Mouse (Mus musculus) spleen, adult 2 months (tissue): Measurements from ENCODE around the gene Rcor1.

Source experiments
- CTCF ChIP-seq: fragments of 200-500 bp; IDR thresholded peaks from 2 replicates; pipeline ENCODE4 v1.5.1; 2011; ENCODE audit warnings: mild to moderate bottlenecking, inconsistent platforms; ENCODE audit not compliant: insufficient read depth, insufficient read length, insufficient replicate concordance; ENCODE audit errors: extremely low read depth
- POLR2A ChIP-seq: fragments of 200-500 bp; IDR thresholded peaks from 2 replicates; pipeline ENCODE4 v1.6.1; 2011; ENCODE audit warnings: low read depth, low read length, inconsistent platforms

DNA sequence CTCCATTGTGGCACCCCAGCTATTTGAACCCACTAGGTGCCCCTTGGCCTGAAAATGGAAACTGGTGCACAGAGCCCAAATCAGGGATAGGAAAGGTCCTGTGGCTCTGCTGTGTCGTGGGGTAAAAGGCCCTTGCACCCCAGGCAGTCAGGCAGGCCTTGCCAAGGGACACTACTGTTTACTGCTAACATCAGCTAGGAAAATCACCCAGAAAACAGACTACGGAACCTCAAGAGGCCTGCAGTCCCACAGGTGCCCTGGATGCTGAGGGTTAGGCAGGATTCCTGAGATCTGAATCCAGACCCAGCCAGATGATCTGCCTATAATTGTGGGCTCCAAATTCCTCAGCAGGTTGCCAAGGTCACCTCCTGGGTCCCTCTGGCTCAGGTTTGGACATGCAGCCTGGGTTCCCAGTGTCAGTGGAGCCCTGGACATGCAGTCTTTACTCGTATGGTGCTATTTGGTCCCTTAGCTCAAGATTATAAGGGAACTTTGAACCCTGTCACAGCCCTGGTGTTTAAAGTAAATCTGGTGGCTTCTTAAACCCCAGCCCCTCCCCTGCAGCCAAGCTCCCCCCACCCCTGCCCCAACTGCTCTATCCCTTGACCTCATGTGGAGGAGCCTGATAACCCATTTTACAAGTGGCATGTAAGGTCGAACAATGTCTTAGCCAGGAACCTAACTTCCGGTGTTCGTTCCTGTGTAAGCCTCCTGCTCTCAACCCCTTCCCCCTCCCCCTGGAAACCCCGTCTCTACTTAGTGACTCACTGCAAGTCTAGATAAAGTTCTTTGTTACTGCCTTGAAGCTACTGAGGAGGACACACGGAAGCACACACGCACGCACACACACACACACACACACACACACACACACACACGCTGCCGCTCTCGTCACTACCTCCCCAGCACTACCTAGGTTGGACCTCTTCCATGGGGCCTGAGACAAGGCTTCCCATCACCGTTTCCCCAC, 31.7 kb upstream of the Rcor1 start:
- TF ChIP-seq POLR2A: no peak
- TF ChIP-seq CTCF: no peak
